Mouse (Mus musculus) neural tube, embryonic 15.5 days (tissue): ENCODE results near the gene Defb18. TPM values are rescaled to one million over a fixed set of nuclear protein-coding genes. Genes with fewer than 3 reads are reported as not detected.
"Not testable (repeated sequence)": the region's sequence is repeated elsewhere in the genome, so short reads cannot be mapped to it uniquely, and the experiment has no call there.

Source experiments
- ATAC-seq: fragments of 200-750 bp; cut with Nextera tagmentation; 2 replicates; pipeline ENCODE4 v1.8.0; 2017; ENCODE audit warnings: mild to moderate bottlenecking, moderate TSS enrichment, moderate library complexity; ENCODE audit not compliant: low FRiP score
- H3K27ac ChIP-seq: fragments of 300-500 bp; sonication (generic); replicated peaks from 2 replicates; pipeline ENCODE4 v1.5.1; 2015; ENCODE audit warnings: mild to moderate bottlenecking, inconsistent platforms
- H3K27me3 ChIP-seq: fragments of 300-500 bp; sonication (generic); replicated peaks from 2 replicates; pipeline ENCODE4 v1.6.1; 2015; ENCODE audit warnings: inconsistent platforms
- H3K36me3 ChIP-seq: fragments of 300-500 bp; sonication (generic); 2 replicates; pipeline ENCODE4 v1.6.1; 2015; ENCODE audit warnings: inconsistent platforms
- H3K4me1 ChIP-seq: fragments of 300-500 bp; sonication (generic); 2 replicates; pipeline ENCODE4 v1.6.1; 2015; ENCODE audit warnings: inconsistent platforms
- H3K4me2 ChIP-seq: fragments of 300-500 bp; sonication (generic); 2 replicates; pipeline ENCODE4 v1.6.1; 2015; ENCODE audit warnings: inconsistent platforms, mild to moderate bottlenecking, moderate library complexity
- H3K4me3 ChIP-seq: fragments of 300-500 bp; sonication (generic); replicated peaks from 2 replicates; pipeline ENCODE4 v1.5.1; 2015; ENCODE audit warnings: mild to moderate bottlenecking, inconsistent platforms
- H3K9ac ChIP-seq: fragments of 300-500 bp; sonication (generic); replicated peaks from 2 replicates; pipeline ENCODE4 v1.6.1; 2015; ENCODE audit warnings: mild to moderate bottlenecking, inconsistent platforms
- H3K9me3 ChIP-seq: fragments of 300-500 bp; sonication (generic); replicated peaks from 2 replicates; pipeline ENCODE4 v1.6.1; 2016; ENCODE audit warnings: inconsistent platforms
- WGBS: fragments of 180-500 bp; shearing (Covaris S2); methylation state at CpG from one replicate; pipeline ENCODE4 v1.1.7; 2015; ENCODE audit warnings: mixed read lengths; 5-methylcytosine and 5-hydroxymethylcytosine counted together
- polyA plus RNA-seq: library from polyadenylated mRNA; unstranded; fragments of >200 nt; fragmentation: Nextera tagmentation; extraction: Ambion mirVana; gene quantifications from 2 replicates; pipeline ENCODE4 v1.2.1, GENCODE M21; 2015

The Defb18 gene
- not detected in 2 replicates for polyA plus RNA-seq

GRCm38 (mm10) chr1:18237343-18237742 lies at the start of gene Defb18:
Defb18 (minus strand) TSS chr1:18237443.
- Histone ChIP-seq H3K27ac (no peak within 1 kb of the TSS), H3K4me3 (no peak within 1 kb of the TSS), H3K9ac (no peak within 1 kb of the TSS), H3K36me3 (no peaks in the 10 kb centered on the region), H3K4me2 (no peak within 1 kb of the TSS), H3K27me3 (no peaks in the 10 kb centered on the region), H3K4me1 (no peaks in the 10 kb centered on the region), H3K9me3 (no peaks in the 10 kb centered on the region)
- no peak for ATAC-seq
- whole genome bisulfite sequencing: 79% methylated on average over 1 of the region's 1 CpGs

DNA sequence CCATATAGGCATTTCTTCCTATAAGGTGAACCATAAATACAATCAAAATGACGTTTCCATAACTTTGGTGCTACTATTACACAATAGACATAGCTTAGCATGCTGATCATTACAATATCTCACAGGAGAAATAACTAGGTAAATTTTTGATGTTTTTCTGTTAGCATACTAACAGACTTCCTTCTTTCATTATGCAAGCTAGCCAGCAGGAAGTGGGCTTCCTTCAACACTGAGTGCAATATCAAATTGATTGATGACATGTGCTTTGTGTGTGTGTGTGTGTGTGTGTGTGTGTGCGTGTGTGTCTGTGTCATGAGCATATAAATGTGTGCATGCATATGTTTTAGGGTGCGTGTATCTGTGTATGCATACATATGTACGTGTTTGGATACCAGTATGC lies 33.9 kb upstream of the Defb18 start:
- H3K9ac ChIP-seq: no peak overlapping the region
- no peak overlapping the region for H3K27ac ChIP-seq
- H3K4me3 ChIP-seq: no peak overlapping the region
- H3K9me3 ChIP-seq: no peaks in the 10 kb centered on the region
- 90% methylated on average over 4 of the region's 4 CpGs for WGBS
- H3K4me2 ChIP-seq: no peak overlapping the region
- H3K36me3 ChIP-seq: no peaks in the 10 kb centered on the region
- H3K27me3 ChIP-seq: no peaks in the 10 kb centered on the region
- no peak for ATAC-seq
- H3K4me1 ChIP-seq: no peaks in the 10 kb centered on the region

DNA sequence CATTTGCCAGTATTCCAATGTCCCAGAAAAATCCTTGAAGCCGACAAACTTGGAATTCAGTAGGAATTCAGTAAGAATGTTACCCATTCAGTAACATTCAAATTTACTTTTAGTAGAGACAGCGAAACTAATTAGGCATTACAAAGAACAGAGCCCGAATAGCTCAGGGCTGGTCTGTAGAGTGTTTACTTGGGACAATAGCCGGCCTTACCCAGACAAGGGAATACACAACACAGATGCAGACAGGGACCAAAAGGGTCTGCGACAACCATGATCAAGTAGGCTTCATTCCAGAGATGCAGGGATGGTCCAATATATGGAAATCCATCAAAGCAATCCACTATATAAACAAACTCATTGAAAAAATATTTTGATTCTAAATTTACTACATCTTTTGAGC lies 31.6 kb upstream of the Defb18 start:
- no peak overlapping the region for H3K4me3 ChIP-seq
- ATAC-seq: no peak
- H3K36me3 ChIP-seq: no peaks in the 10 kb centered on the region
- no peaks in the 10 kb centered on the region for H3K9me3 ChIP-seq
- H3K4me2 ChIP-seq: no peak overlapping the region
- H3K27me3 ChIP-seq: no peaks in the 10 kb centered on the region
- WGBS: 48% methylated on average over 5 of the region's 5 CpGs
- no peak overlapping the region for H3K9ac ChIP-seq
- no peak overlapping the region for H3K27ac ChIP-seq
- H3K4me1 ChIP-seq: no peaks in the 10 kb centered on the region

DNA sequence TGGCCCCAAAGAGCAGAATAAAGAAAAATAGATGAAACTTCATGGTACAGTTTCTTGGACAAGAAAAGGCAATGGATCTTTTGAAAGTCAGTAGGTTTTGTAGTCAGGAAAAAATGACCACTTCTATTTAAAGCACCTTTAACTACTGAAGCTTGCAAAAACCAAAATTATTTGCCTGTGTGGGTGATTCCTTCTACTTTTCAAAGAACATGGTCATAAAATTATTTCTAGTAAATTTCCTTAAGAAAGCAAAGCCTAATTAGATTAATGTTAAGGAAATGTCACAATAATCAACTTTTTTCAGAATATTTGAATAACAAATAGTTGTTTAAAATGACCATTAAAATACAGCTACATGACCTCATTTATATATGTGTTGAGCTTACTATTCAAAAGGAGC lies 27.8 kb upstream of the Defb18 start, which contains the start of gene Defb41:
Gene Defb41 (minus strand): TSS at position 101 of the 400 bp plus-strand sequence.
- no peak for ATAC-seq
- H3K4me2 ChIP-seq: no peak within 1 kb of the TSS
- H3K4me1 ChIP-seq: no peaks in the 10 kb centered on the region
- no peak within 1 kb of the TSS for H3K27ac ChIP-seq
- no peak within 1 kb of the TSS for H3K9ac ChIP-seq
- no peaks in the 10 kb centered on the region for H3K9me3 ChIP-seq
- H3K27me3 ChIP-seq: no peaks in the 10 kb centered on the region
- no peaks in the 10 kb centered on the region for H3K36me3 ChIP-seq
- H3K4me3 ChIP-seq: no peak within 1 kb of the TSS

DNA sequence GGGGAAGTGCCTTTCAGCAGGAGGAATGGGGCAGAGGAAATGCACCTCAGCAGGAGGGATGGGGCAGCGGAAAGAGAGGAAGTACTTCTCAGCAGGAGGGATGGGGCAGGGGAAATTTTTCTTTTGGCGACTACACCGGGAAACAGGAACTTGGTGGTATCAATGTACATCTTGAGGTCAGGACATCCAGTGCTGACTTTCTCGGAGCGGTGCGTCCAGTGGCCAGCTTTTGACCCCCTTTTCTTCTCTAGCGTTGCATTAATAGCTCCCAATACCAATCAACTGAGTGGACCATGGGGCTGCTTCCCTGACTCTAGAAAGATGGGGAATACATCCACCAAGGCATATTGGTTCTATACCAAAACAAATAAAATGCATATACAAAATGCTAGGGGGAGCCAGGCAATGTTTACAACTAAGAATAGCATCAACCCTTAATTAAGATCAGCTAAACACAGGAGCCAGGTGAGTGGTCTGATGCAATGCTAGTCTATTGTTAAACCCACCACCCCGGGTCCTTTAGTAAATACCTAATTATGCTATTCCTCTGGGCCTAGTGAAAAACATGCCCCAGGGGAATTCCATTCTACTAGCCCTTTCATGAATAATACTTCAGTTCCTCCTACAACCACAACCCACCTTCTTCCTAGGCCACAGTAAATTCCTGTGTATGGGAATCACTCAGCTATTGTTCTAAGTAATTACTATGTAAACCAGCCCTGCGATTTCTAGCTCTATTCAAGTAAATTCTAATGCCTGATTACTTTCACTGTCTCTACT lies 8.7 kb upstream of the Defb18 start:
- 84% methylated on average over 9 of the region's 9 CpGs for WGBS
- H3K9me3 ChIP-seq, H3K36me3 ChIP-seq, H3K27me3 ChIP-seq, ATAC-seq, H3K4me2 ChIP-seq, H3K4me1 ChIP-seq, H3K4me3 ChIP-seq, H3K27ac ChIP-seq, H3K9ac ChIP-seq: not testable (repeated sequence)

- no peak overlapping the region for H3K4me3 ChIP-seq
- H3K27me3 ChIP-seq: no peaks in the 10 kb centered on the region
- no peaks in the 10 kb centered on the region for H3K36me3 ChIP-seq
- no peak overlapping the region for H3K27ac ChIP-seq
- WGBS: 21% methylated on average over 3 of the region's 3 CpGs
- no peaks in the 10 kb centered on the region for H3K9me3 ChIP-seq
- H3K9ac ChIP-seq: no peak overlapping the region
- H3K4me2 ChIP-seq: no peak overlapping the region
- no peaks in the 10 kb centered on the region for H3K4me1 ChIP-seq
- no peak for ATAC-seq
Measured at GRCm38 (mm10) chr1:18223385-18223945, 13.8 kb downstream of the Defb18 start.

DNA sequence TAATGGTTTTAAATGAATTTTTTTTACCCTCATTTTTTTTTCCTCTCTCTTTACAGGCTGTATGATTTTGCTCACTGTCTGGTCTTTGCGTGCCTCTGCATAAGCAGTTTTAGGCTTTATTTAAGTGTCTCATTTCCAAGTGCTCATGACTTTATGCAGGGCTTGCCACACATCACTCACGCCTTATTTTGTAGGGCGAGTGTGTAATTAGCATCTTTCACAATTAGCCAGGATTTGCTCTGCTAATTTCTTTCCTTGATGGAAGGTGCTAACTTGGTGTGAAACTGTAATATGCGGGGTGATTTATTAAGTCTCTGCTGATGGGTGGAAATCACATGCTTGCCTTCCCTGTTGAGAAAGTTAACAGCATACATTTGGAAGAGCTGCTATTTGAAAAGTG lies 45.5 kb downstream of the Defb18 start:
- H3K4me1 ChIP-seq: peaks cover 9% of the 10 kb centered on the region
- H3K27ac ChIP-seq: no peak overlapping the region
- no peak overlapping the region for H3K4me3 ChIP-seq
- H3K9ac ChIP-seq: no peak overlapping the region
- whole genome bisulfite sequencing: 15% methylated on average over 4 of the region's 4 CpGs
- no peaks in the 10 kb centered on the region for H3K27me3 ChIP-seq
- no peaks in the 10 kb centered on the region for H3K36me3 ChIP-seq
- no peaks in the 10 kb centered on the region for H3K9me3 ChIP-seq
- no peak overlapping the region for H3K4me2 ChIP-seq
- ATAC-seq: peak; percentile 70

- Histone ChIP-seq H3K27me3 (no peaks in the 10 kb centered on the region), H3K9me3 (no peaks in the 10 kb centered on the region), H3K27ac (no peak overlapping the region), H3K4me1 (peaks cover 9% of the 10 kb centered on the region), H3K9ac (no peak overlapping the region), H3K4me3 (no peak overlapping the region), H3K36me3 (no peaks in the 10 kb centered on the region), H3K4me2 (no peak overlapping the region)
- 5% methylated on average over 1 of the region's 1 CpGs for WGBS
- ATAC-seq: peak; percentile 70
Measured at GRCm38 (mm10) chr1:18190714-18191712, 46.2 kb downstream of the Defb18 start.

Other genes starting within 250 kb of the Defb18 start
- not detected in 2 replicates for gene Crisp4, start 91.5 kb downstream of the Defb18 start, polyA plus RNA-seq
- not detected in 2 replicates for gene Defb41, start 27.7 kb upstream of the Defb18 start, polyA plus RNA-seq